In genomic region chr2:76586906-76587305, GRCm38 (mm10) we compare ENCODE assay signal across 32 mouse cellular contexts.
DNase-seq lines count a peak whose midpoint lies in the region; ATAC-seq and TF ChIP-seq lines count a peak whose summit lies in the region.
"Had no signal": no experiment of that assay in that cellular context is flagged by ENCODE, and none has a peak within 500 bp of the region (broad histone marks: within the 10 kb centered on the region; RNA-seq: fewer than 3 reads in every experiment).

No protein-coding gene starts in this region.

- no peak for DNase-seq in forebrain, postnatal 0 days
- DNase-seq in forebrain, embryonic 11.5 days (ENCODE audit: low spot score), result no peak
- DNase-seq in lung, postnatal 0 days (ENCODE audit: low spot score), result no peak
- no peak for DNase-seq in lung, adult 18-20 months
- DNase-seq in ES-CJ7 (ENCODE audit: low read depth, low spot score), result peak; percentile 51
- no peak for DNase-seq in right cerebral cortex, postnatal 36 days (ENCODE audit: low spot score in 2 of 2)
- DNase-seq: adrenal gland, postnatal 10 days; cerebellum, adult 11 months; cerebellum, adult 9-11 months; gastrocnemius, postnatal 25 days; heart, adult 11 months; heart, postnatal 4 days; kidney, adult 2 months; layer of hippocampus, postnatal 36 days; liver, embryonic 13.5 days; lung, adult 2 months; lung, postnatal 14 days; thymus, adult 2 months; thymus, postnatal 4 days had no signal

- no peaks in the 10 kb centered on the region for H3K9me3 ChIP-seq in forebrain, postnatal 0 days (ENCODE audit: low read length)
- no peaks in the 10 kb centered on the region for H3K9me3 ChIP-seq in forebrain, embryonic 11.5 days (ENCODE audit: control insufficient read depth, low read length)
- H3K9me3 ChIP-seq in lung, postnatal 0 days (ENCODE audit: low read length), result no peaks in the 10 kb centered on the region
- H3K9me3 ChIP-seq: forebrain, embryonic 13.5 days; heart, embryonic 10.5 days; heart, embryonic 15.5 days; hindbrain, embryonic 13.5 days; limb, embryonic 10.5 days; limb, embryonic 15.5 days; liver, embryonic 13.5 days; neural tube, embryonic 12.5 days; stomach, embryonic 15.5 days had no signal

- TF ChIP-seq CTCF in forebrain, postnatal 0 days (IDR thresholded peaks at IDR 0.05; ENCODE audit: low read depth), result peak; percentile 25; the same call in 1 of the 2 replicates
- peak; percentile 22; the same call in 1 of the 2 replicates for TF ChIP-seq CTCF in lung, postnatal 0 days (IDR thresholded peaks at IDR 0.05)
- peak; percentile 24; the same call in 1 of the 2 replicates for TF ChIP-seq CTCF in embryonic fibroblast, embryonic 13.5 days (IDR thresholded peaks at IDR 0.05; ENCODE audit: borderline replicate concordance, insufficient read depth, low read length)

- H3K9ac ChIP-seq in forebrain, postnatal 0 days, result no peak overlapping the region
- H3K9ac ChIP-seq in forebrain, embryonic 11.5 days (ENCODE audit: low read length), result no peak overlapping the region
- no peak overlapping the region for H3K9ac ChIP-seq in lung, postnatal 0 days (replicated peaks; ENCODE audit: low read depth)
- H3K9ac ChIP-seq: forebrain, embryonic 13.5 days; heart, embryonic 15.5 days; hindbrain, embryonic 13.5 days; limb, embryonic 15.5 days; liver, embryonic 13.5 days; neural tube, embryonic 12.5 days; stomach, embryonic 15.5 days had no signal

- H3K4me2 ChIP-seq in forebrain, postnatal 0 days (ENCODE audit: low read depth), result no peak overlapping the region
- no peak overlapping the region for H3K4me2 ChIP-seq in forebrain, embryonic 11.5 days (ENCODE audit: low read depth, low read length, severe bottlenecking)
- H3K4me2 ChIP-seq in lung, postnatal 0 days (replicated peaks; ENCODE audit: low read depth, low read length), result no peak overlapping the region
- H3K4me2 ChIP-seq: forebrain, embryonic 13.5 days; heart, embryonic 15.5 days; hindbrain, embryonic 13.5 days; limb, embryonic 15.5 days; liver, embryonic 13.5 days; neural tube, embryonic 12.5 days; stomach, embryonic 15.5 days had no signal

- H3K27ac ChIP-seq in forebrain, postnatal 0 days (ENCODE audit: low read depth, low read length), result no peak overlapping the region
- no peak overlapping the region for H3K27ac ChIP-seq in forebrain, embryonic 11.5 days (ENCODE audit: low read depth, low read length)
- no peak overlapping the region for H3K27ac ChIP-seq in lung, postnatal 0 days (ENCODE audit: low read length)
- no peak overlapping the region for H3K27ac ChIP-seq in embryonic fibroblast, embryonic 13.5 days (ENCODE audit: insufficient read depth, low read length)
- H3K27ac ChIP-seq: forebrain, embryonic 13.5 days; heart, embryonic 10.5 days; heart, embryonic 15.5 days; hindbrain, embryonic 13.5 days; limb, embryonic 10.5 days; limb, embryonic 15.5 days; liver, embryonic 13.5 days; midbrain, embryonic 10.5 days; neural tube, embryonic 12.5 days; stomach, embryonic 15.5 days had no signal

- no peak for TF ChIP-seq EP300 in lung, postnatal 0 days (IDR thresholded peaks at IDR 0.05)

- WGBS in forebrain, postnatal 0 days, result 83% methylated on average over 10 of the region's 10 CpGs
- 89% methylated on average over 10 of the region's 10 CpGs for WGBS in forebrain, embryonic 11.5 days
- 80% methylated on average over 10 of the region's 10 CpGs for WGBS in lung, postnatal 0 days

- TF ChIP-seq POLR2A in embryonic fibroblast, embryonic 13.5 days (IDR thresholded peaks at IDR 0.05; ENCODE audit: low read depth, low read length), result no peak

- ATAC-seq in forebrain, postnatal 0 days, result no peak
- no peak for ATAC-seq in forebrain, embryonic 11.5 days (replicated peaks; ENCODE audit: low FRiP score)
- no peak for ATAC-seq in lung, postnatal 0 days
- ATAC-seq: forebrain, embryonic 13.5 days; inflammation-experienced regulatory T-cells, adult 6 months; midbrain, embryonic 16.5 days had no signal

- H3K4me3 ChIP-seq in forebrain, postnatal 0 days (ENCODE audit: low read depth, low read length), result no peak overlapping the region
- H3K4me3 ChIP-seq in forebrain, embryonic 11.5 days (ENCODE audit: low read depth, low read length), result no peak overlapping the region
- H3K4me3 ChIP-seq in lung, postnatal 0 days (ENCODE audit: low read depth, low read length), result no peak overlapping the region
- no peak overlapping the region for H3K4me3 ChIP-seq in embryonic fibroblast, embryonic 13.5 days (ENCODE audit: insufficient read depth, low read length)
- H3K4me3 ChIP-seq: forebrain, embryonic 13.5 days; heart, embryonic 10.5 days; heart, embryonic 15.5 days; hindbrain, embryonic 13.5 days; limb, embryonic 10.5 days; limb, embryonic 15.5 days; liver, embryonic 13.5 days; midbrain, embryonic 10.5 days; myocyte; neural tube, embryonic 12.5 days; stomach, embryonic 15.5 days had no signal

- H3K27me3 ChIP-seq in forebrain, postnatal 0 days (ENCODE audit: insufficient read depth, low read length), result no peaks in the 10 kb centered on the region
- no peaks in the 10 kb centered on the region for H3K27me3 ChIP-seq in forebrain, embryonic 11.5 days (ENCODE audit: control insufficient read depth, insufficient read depth, low read length)
- no peaks in the 10 kb centered on the region for H3K27me3 ChIP-seq in lung, postnatal 0 days (replicated peaks; ENCODE audit: insufficient read depth, low read length)
- H3K27me3 ChIP-seq: forebrain, embryonic 13.5 days; heart, embryonic 15.5 days; hindbrain, embryonic 13.5 days; limb, embryonic 15.5 days; liver, embryonic 13.5 days; neural tube, embryonic 12.5 days; stomach, embryonic 15.5 days had no signal

- H3K36me3 ChIP-seq in forebrain, postnatal 0 days (ENCODE audit: insufficient read depth), result peaks cover 50% of the 10 kb centered on the region
- H3K36me3 ChIP-seq in forebrain, embryonic 11.5 days (ENCODE audit: control insufficient read depth, insufficient read depth, low read length), result no peaks in the 10 kb centered on the region
- H3K36me3 ChIP-seq in lung, postnatal 0 days (ENCODE audit: insufficient read depth, low read length), result no peaks in the 10 kb centered on the region
- H3K36me3 ChIP-seq: heart, embryonic 15.5 days; liver, embryonic 13.5 days; stomach, embryonic 15.5 days had no signal

- H3K4me1 ChIP-seq in forebrain, postnatal 0 days (ENCODE audit: insufficient read depth), result no peaks in the 10 kb centered on the region
- H3K4me1 ChIP-seq in forebrain, embryonic 11.5 days (replicated peaks; ENCODE audit: control insufficient read depth, insufficient read depth, low read length), result no peaks in the 10 kb centered on the region
- no peaks in the 10 kb centered on the region for H3K4me1 ChIP-seq in lung, postnatal 0 days (ENCODE audit: insufficient read depth, low read depth, low read length)
- H3K4me1 ChIP-seq in embryonic fibroblast, embryonic 13.5 days (ENCODE audit: control insufficient read depth, insufficient read depth, low read length), result no peaks in the 10 kb centered on the region
- H3K4me1 ChIP-seq: forebrain, embryonic 13.5 days; heart, embryonic 10.5 days; heart, embryonic 15.5 days; hindbrain, embryonic 13.5 days; limb, embryonic 15.5 days; liver, embryonic 13.5 days; midbrain, embryonic 10.5 days; neural tube, embryonic 12.5 days; stomach, embryonic 15.5 days had no signal
